Mouse (Mus musculus): ENCODE results near the gene Cyp2s1.

- TF ChIP-seq CTCF (IDR thresholded peaks at IDR 0.05; ENCODE audit: low read depth, low read length) (no peak), POLR2A (IDR thresholded peaks at IDR 0.05; ENCODE audit: insufficient read depth, low read length) (no peak)
These were observed 36.0 kb downstream of the Cyp2s1 start for GRCm38 (mm10) chr7:25780753-25781152.
